ENCODE assay signal across 14 mouse cellular contexts in the genomic region with DNA sequence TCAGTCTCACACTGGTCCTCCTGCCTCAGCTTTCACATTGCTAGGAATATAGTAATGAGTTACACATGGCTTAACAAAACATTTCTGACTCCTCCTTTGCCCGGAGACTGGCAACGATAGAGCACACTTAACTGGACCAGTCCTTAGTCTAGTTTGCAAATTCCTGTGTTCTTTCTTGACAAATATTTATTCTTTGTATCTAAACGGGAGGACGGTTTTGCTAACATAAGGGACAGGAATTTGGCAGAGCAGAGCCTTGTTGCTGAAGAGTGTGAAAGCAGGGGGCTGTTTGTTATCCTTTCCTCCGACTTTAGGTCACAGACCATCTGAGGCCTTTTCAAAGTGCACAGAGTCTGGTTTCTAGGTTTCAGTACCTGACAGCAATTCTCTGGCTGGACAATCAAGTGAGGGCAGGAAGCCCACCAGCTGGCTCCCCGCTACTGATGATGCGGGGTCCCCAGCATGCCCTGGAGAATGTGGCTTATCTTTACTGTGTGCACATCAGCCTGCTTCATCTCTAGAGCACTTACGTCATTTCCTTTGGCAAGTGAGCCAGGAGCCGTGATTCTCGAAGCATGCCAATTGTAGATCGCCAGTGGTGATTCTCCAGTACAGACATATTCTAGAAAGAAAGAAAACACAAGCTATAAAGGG.
DNase-seq lines count a peak whose midpoint lies in the region; ATAC-seq and TF ChIP-seq lines count a peak whose summit lies in the region.
"Had no signal": no experiment of that assay in that cellular context is flagged by ENCODE, and none has a peak within 500 bp of the region (broad histone marks: within the 10 kb centered on the region; RNA-seq: fewer than 3 reads in every experiment).

No protein-coding gene starts in this region.

- H3K4me1 ChIP-seq in limb, embryonic 13.5 days = no peaks in the 10 kb centered on the region
- H3K4me1 ChIP-seq in limb, embryonic 10.5 days = no peaks in the 10 kb centered on the region
- peaks cover 8% of the 10 kb centered on the region for H3K4me1 ChIP-seq in heart, embryonic 12.5 days (replicated peaks)
- H3K4me1 ChIP-seq in intestine, embryonic 16.5 days (ENCODE audit: control insufficient read depth, insufficient read depth, low read length) = no peaks in the 10 kb centered on the region
- H3K4me1 ChIP-seq: embryonic facial prominence, embryonic 13.5 days; forebrain, embryonic 12.5 days; hindbrain, embryonic 10.5 days had no signal

- H3K27me3 ChIP-seq in limb, embryonic 13.5 days = no peaks in the 10 kb centered on the region
- no peaks in the 10 kb centered on the region for H3K27me3 ChIP-seq in limb, embryonic 10.5 days (ENCODE audit: low read depth, poor library complexity, severe bottlenecking)
- H3K27me3 ChIP-seq in heart, embryonic 12.5 days (replicated peaks) = no peaks in the 10 kb centered on the region
- H3K27me3 ChIP-seq in intestine, embryonic 16.5 days (replicated peaks; ENCODE audit: control insufficient read depth, insufficient read depth, low read length) = no peaks in the 10 kb centered on the region
- H3K27me3 ChIP-seq: embryonic facial prominence, embryonic 13.5 days; forebrain, embryonic 12.5 days; Patski had no signal

- H3K27ac ChIP-seq in limb, embryonic 13.5 days = peak overlapping the region; percentile 3; the same call in 1 of the 2 replicates
- H3K27ac ChIP-seq in limb, embryonic 10.5 days = no peak overlapping the region
- peak overlapping the region; percentile 31; the same call in 1 of the 2 replicates for H3K27ac ChIP-seq in heart, embryonic 12.5 days (ENCODE audit: poor library complexity, severe bottlenecking)
- H3K27ac ChIP-seq in intestine, embryonic 16.5 days (ENCODE audit: low read length) = no peak overlapping the region; the same call in none of the 2 replicates
- no peak overlapping the region for H3K27ac ChIP-seq in layer of hippocampus, adult 2 months
- H3K27ac ChIP-seq: embryonic facial prominence, embryonic 13.5 days; forebrain, embryonic 12.5 days; gastrocnemius, adult 2 months; hindbrain, embryonic 10.5 days had no signal

- H3K9ac ChIP-seq in limb, embryonic 13.5 days = no peak overlapping the region
- no peak overlapping the region for H3K9ac ChIP-seq in heart, embryonic 12.5 days
- H3K9ac ChIP-seq in intestine, embryonic 16.5 days (ENCODE audit: low read depth, low read length) = no peak overlapping the region
- H3K9ac ChIP-seq: embryonic facial prominence, embryonic 13.5 days; forebrain, embryonic 12.5 days had no signal

- intact Hi-C loops in left cerebral cortex, postnatal 36 days (cut with DNase I) = no loop called here

- H3K9me3 ChIP-seq in limb, embryonic 13.5 days = no peaks in the 10 kb centered on the region
- no peaks in the 10 kb centered on the region for H3K9me3 ChIP-seq in limb, embryonic 10.5 days (replicated peaks)
- no peaks in the 10 kb centered on the region for H3K9me3 ChIP-seq in heart, embryonic 12.5 days (replicated peaks)
- H3K9me3 ChIP-seq in intestine, embryonic 16.5 days (ENCODE audit: control insufficient read depth, low read length) = no peaks in the 10 kb centered on the region
- H3K9me3 ChIP-seq: embryonic facial prominence, embryonic 13.5 days; forebrain, embryonic 12.5 days; hindbrain, embryonic 10.5 days had no signal

- DNase-seq in limb, embryonic 10.5 days (ENCODE audit: low spot score) = no peak
- peak; percentile 51 for DNase-seq in lung, postnatal 25 days (ENCODE audit: low spot score)
- DNase-seq in left cerebral cortex, postnatal 36 days (ENCODE audit: low spot score in 2 of 2) = no peak
- no peak for DNase-seq in layer of hippocampus, adult 2 months (ENCODE audit: low spot score in 2 of 2)
- DNase-seq: cerebellum, postnatal 25 days; gastrocnemius, adult 2 months had no signal

- no peak for TF ChIP-seq CTCF in layer of hippocampus, adult 2 months (conservative IDR thresholded peaks at IDR 0.05)

- no peak overlapping the region for H3K4me3 ChIP-seq in limb, embryonic 13.5 days
- H3K4me3 ChIP-seq in limb, embryonic 10.5 days = no peak overlapping the region
- no peak overlapping the region for H3K4me3 ChIP-seq in heart, embryonic 12.5 days
- H3K4me3 ChIP-seq in intestine, embryonic 16.5 days (ENCODE audit: low read length) = no peak overlapping the region
- H3K4me3 ChIP-seq in layer of hippocampus, adult 2 months = no peak overlapping the region
- H3K4me3 ChIP-seq: embryonic facial prominence, embryonic 13.5 days; forebrain, embryonic 12.5 days; gastrocnemius, adult 2 months; hindbrain, embryonic 10.5 days; myocyte had no signal

- WGBS in limb, embryonic 13.5 days = 77% methylated on average over 11 of the region's 11 CpGs
- WGBS in limb, embryonic 10.5 days = 85% methylated on average over 11 of the region's 11 CpGs
- 43% methylated on average over 11 of the region's 11 CpGs for WGBS in heart, embryonic 12.5 days
- WGBS in intestine, embryonic 16.5 days = 37% methylated on average over 11 of the region's 11 CpGs

- no peak overlapping the region for H3K4me2 ChIP-seq in limb, embryonic 13.5 days (replicated peaks)
- H3K4me2 ChIP-seq in heart, embryonic 12.5 days = no peak overlapping the region
- no peak overlapping the region for H3K4me2 ChIP-seq in intestine, embryonic 16.5 days (ENCODE audit: low read depth, low read length)
- H3K4me2 ChIP-seq: embryonic facial prominence, embryonic 13.5 days; forebrain, embryonic 12.5 days had no signal

- H3K36me3 ChIP-seq in limb, embryonic 13.5 days = no peaks in the 10 kb centered on the region
- H3K36me3 ChIP-seq in limb, embryonic 10.5 days = no peaks in the 10 kb centered on the region
- peaks cover 14% of the 10 kb centered on the region for H3K36me3 ChIP-seq in heart, embryonic 12.5 days
- no peaks in the 10 kb centered on the region for H3K36me3 ChIP-seq in intestine, embryonic 16.5 days (ENCODE audit: control insufficient read depth, insufficient read depth, low read length)
- H3K36me3 ChIP-seq: forebrain, embryonic 12.5 days; hindbrain, embryonic 10.5 days had no signal

- ATAC-seq in limb, embryonic 13.5 days (ENCODE audit: low FRiP score, low read depth) = no peak
- ATAC-seq in heart, embryonic 12.5 days (ENCODE audit: insufficient number of reproducible peaks, low FRiP score) = no peak
- ATAC-seq in intestine, embryonic 16.5 days = peak; percentile 40
- ATAC-seq: Patski had no signal

Comparison
In these comparisons a context has a peak if more than half of its experiments do, and no peak if none do; other contexts are left out.
1. H3K27ac ChIP-seq: peak in limb, embryonic 13.5 days (single experiment) and heart, embryonic 12.5 days (single experiment); none in limb, embryonic 10.5 days (single experiment), intestine, embryonic 16.5 days (single experiment) and layer of hippocampus, adult 2 months (single experiment).